Mouse (Mus musculus) macrophage (primary cell): Measurements from ENCODE around the gene Tcte2. TPM values are rescaled to one million over a fixed set of nuclear protein-coding genes. Genes with fewer than 3 reads are reported as not detected.

Source experiments
- H3K27ac ChIP-seq: fragments of 350-480 bp; formaldehyde crosslinking; 2 replicates; pipeline ENCODE4 v1.9.0; 2021
- H3K36me3 ChIP-seq: fragments of 350-480 bp; formaldehyde crosslinking; 2 replicates; pipeline ENCODE4 v1.9.0; 2021; ENCODE audit errors: inconsistent target
- H3K4me3 ChIP-seq: fragments of 350-480 bp; formaldehyde crosslinking; 2 replicates; pipeline ENCODE4 v1.9.0; 2021; ENCODE audit errors: inconsistent target
- H3K79me2 ChIP-seq: fragments of 350-480 bp; formaldehyde crosslinking; 2 replicates; pipeline ENCODE4 v1.9.0; 2021; ENCODE audit errors: inconsistent target
- WGBS: methylation state at CpG from one replicate; pipeline ENCODE4 v1.1.7; 2026; ENCODE audit warnings: inconsistent platforms; ENCODE audit not compliant: missing documents; 5-methylcytosine and 5-hydroxymethylcytosine counted together
- polyA plus RNA-seq: library from polyadenylated mRNA; stranded (reverse); fragments of 250-400 nt; gene quantifications from 3 replicates; pipeline ENCODE4 v1.2.4, GENCODE M21; 2018; ENCODE audit warnings: inconsistent platforms

The Tcte2 gene
- polyA plus RNA-seq, 1 experiment from 2014 or later, result not detected

- H3K4me3 ChIP-seq, result no peak overlapping the region
- no peaks in the 10 kb centered on the region for H3K36me3 ChIP-seq
- H3K27ac ChIP-seq, result no peak overlapping the region
- WGBS, result 46% methylated on average over 2 of the region's 2 CpGs
- no peaks in the 10 kb centered on the region for H3K79me2 ChIP-seq
Observed at GRCm38 (mm10) chr17:13740796-13741195, 20.8 kb downstream of the Tcte2 start.

DNA sequence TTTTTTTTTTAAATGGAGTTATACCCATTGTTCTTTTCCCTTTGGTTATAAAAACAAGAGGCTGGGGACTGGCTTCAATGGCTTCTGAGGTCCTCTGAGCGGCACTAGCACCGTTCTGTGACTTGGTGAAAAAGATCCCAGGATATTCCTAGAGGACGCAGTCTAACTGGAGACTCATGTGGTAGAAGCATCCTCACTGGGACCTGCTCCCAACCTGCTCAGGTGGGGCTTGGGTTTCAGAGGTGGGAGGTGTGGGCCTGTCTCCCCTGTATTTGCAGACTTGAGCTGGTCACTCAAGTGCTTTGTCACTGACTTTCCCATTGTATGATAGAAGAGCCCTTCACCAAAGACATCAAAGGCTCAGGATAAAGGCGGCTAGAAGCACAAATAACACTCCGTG is 21.6 kb downstream of the Tcte2 start:
- H3K79me2 ChIP-seq, result no peaks in the 10 kb centered on the region
- no peak overlapping the region for H3K4me3 ChIP-seq
- no peak overlapping the region for H3K27ac ChIP-seq
- WGBS, result 96% methylated on average over 5 of the region's 5 CpGs
- no peaks in the 10 kb centered on the region for H3K36me3 ChIP-seq

- Histone ChIP-seq H3K4me3 (no peak overlapping the region), H3K27ac (no peak overlapping the region), H3K79me2 (no peaks in the 10 kb centered on the region), H3K36me3 (no peaks in the 10 kb centered on the region)
- 60% methylated on average over 2 of the region's 2 CpGs for WGBS
Observed at GRCm38 (mm10) chr17:13738916-13739315, 22.7 kb downstream of the Tcte2 start.

- no peak overlapping the region for H3K4me3 ChIP-seq
- H3K27ac ChIP-seq, result no peak overlapping the region
- 39% methylated on average over 7 of the region's 7 CpGs for WGBS
- no peaks in the 10 kb centered on the region for H3K36me3 ChIP-seq
- H3K79me2 ChIP-seq, result no peaks in the 10 kb centered on the region
Observed at GRCm38 (mm10) chr17:13738121-13738776, 23.4 kb downstream of the Tcte2 start.

DNA sequence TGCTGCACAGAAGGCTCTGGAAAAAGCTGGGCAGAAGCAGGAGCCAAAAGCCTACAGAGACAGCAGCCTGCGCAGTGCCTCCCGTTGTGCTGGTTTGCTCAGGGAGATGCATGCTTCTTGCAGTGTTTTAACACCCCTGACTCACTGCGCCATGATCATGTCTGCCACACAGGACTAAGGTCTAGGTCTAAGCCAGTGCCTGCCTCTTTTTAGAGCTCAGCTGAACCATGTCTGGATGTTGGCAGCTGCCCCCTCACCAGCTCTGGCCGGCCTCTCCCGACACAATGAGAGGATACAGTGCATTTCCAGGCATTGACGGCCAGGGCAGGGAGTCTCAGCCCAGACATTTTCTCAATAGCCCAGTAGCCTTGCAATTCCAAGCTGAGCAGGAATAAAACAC is 24.3 kb downstream of the Tcte2 start:
- H3K4me3 ChIP-seq, result no peak overlapping the region
- WGBS, result 90% methylated on average over 6 of the region's 6 CpGs
- H3K36me3 ChIP-seq, result no peaks in the 10 kb centered on the region
- H3K27ac ChIP-seq, result no peak overlapping the region
- H3K79me2 ChIP-seq, result no peaks in the 10 kb centered on the region

- H3K36me3 ChIP-seq, result no peaks in the 10 kb centered on the region
- H3K4me3 ChIP-seq, result no peak overlapping the region
- H3K27ac ChIP-seq, result no peak overlapping the region
- no peaks in the 10 kb centered on the region for H3K79me2 ChIP-seq
- WGBS, result 89% methylated on average over 8 of the region's 8 CpGs
Observed at GRCm38 (mm10) chr17:13735803-13736282, 25.8 kb downstream of the Tcte2 start.

GRCm38 (mm10) chr17:13735057-13735456 is 26.6 kb downstream of the Tcte2 start:
- Histone ChIP-seq H3K4me3 (no peak overlapping the region), H3K79me2 (no peaks in the 10 kb centered on the region), H3K36me3 (no peaks in the 10 kb centered on the region), H3K27ac (no peak overlapping the region)
- WGBS, result 96% methylated on average over 5 of the region's 5 CpGs

GRCm38 (mm10) chr17:13733971-13734370 is 27.7 kb downstream of the Tcte2 start:
- H3K4me3 ChIP-seq, result no peak overlapping the region
- no peak overlapping the region for H3K27ac ChIP-seq
- no peaks in the 10 kb centered on the region for H3K79me2 ChIP-seq
- 98% methylated on average over 5 of the region's 5 CpGs for WGBS
- H3K36me3 ChIP-seq, result no peaks in the 10 kb centered on the region

DNA sequence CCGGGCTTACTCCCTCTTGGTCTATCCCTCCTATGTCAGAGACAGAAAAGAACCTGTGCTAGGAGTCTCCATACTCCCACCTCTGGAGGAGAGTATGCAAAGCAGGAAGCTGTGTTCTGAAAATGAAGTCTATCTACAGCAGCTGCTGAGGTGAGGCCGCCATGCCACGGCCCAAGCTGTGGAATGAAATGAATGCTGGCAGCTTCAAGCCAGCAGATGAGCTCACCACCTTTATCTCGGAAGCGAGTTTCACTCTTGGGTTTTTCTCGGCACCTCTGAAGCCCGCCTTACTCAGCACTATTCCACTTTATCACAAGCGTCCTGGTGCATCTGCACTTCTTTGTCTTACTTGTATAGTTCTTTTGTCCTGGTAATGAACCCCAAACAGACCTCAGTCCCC is 28.9 kb downstream of the Tcte2 start:
- Histone ChIP-seq H3K27ac (no peak overlapping the region), H3K36me3 (no peaks in the 10 kb centered on the region), H3K4me3 (no peak overlapping the region), H3K79me2 (no peaks in the 10 kb centered on the region)
- WGBS, result 94% methylated on average over 8 of the region's 8 CpGs

DNA sequence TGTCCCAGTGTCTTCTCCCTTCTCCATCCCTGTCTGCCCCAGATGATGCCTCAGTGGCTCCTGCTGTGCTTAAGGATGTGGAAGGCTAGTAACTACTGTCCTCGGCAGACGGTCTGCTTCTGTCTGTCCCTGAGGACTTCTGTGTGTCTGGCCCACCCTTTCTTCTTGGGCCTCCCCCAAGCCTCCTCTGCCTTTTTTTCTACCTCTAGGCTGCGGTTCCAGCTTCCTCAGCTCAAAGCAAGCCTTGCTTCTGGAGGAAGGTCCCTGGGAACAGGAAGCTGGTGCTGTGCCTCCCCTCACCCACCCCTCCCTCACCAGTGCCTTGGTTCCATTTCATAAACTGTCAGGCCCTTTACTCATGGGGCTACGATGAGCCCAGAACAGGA is 29.9 kb downstream of the Tcte2 start:
- H3K36me3 ChIP-seq, result no peaks in the 10 kb centered on the region
- H3K4me3 ChIP-seq, result no peak overlapping the region
- H3K27ac ChIP-seq, result no peak overlapping the region
- 27% methylated on average over 4 of the region's 4 CpGs for WGBS
- no peaks in the 10 kb centered on the region for H3K79me2 ChIP-seq

- Histone ChIP-seq H3K27ac (no peak overlapping the region), H3K4me3 (no peak overlapping the region), H3K36me3 (no peaks in the 10 kb centered on the region), H3K79me2 (no peaks in the 10 kb centered on the region)
- WGBS, result 100% methylated on average over 5 of the region's 6 CpGs
Observed at GRCm38 (mm10) chr17:13730980-13731726, 30.5 kb downstream of the Tcte2 start.

DNA sequence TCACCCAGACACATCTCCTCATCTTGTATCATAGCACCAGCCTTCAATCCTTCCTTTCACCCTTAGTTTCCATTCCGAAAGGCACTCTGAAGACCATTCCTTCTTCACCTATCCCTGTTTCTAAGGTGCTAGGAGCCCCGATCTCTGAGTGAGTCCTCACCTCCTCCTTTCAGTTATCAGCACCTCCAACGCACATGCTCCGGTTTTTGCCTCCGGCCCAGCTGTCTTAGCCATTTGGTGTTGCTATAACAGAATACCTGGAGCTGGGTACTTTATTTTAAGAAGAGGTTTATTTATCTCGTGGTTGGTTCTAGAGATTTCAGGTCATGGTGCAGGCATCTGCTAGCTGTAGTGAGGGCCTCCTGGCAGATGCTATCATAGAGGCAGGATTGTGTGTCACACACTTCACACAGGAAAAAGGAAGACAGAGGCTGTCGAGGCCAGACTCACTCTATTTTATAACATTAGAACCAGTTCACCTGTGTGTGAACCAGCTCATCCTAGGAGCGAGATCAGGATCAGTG is 34.7 kb downstream of the Tcte2 start:
- no peak overlapping the region for H3K4me3 ChIP-seq
- 95% methylated on average over 8 of the region's 8 CpGs for WGBS
- H3K27ac ChIP-seq, result no peak overlapping the region
- no peaks in the 10 kb centered on the region for H3K36me3 ChIP-seq
- H3K79me2 ChIP-seq, result no peaks in the 10 kb centered on the region

- 57% methylated on average over 4 of the region's 4 CpGs for WGBS
- Histone ChIP-seq H3K79me2 (no peaks in the 10 kb centered on the region), H3K36me3 (no peaks in the 10 kb centered on the region)
Observed at GRCm38 (mm10) chr17:13725004-13725550, 36.5 kb downstream of the Tcte2 start.

DNA sequence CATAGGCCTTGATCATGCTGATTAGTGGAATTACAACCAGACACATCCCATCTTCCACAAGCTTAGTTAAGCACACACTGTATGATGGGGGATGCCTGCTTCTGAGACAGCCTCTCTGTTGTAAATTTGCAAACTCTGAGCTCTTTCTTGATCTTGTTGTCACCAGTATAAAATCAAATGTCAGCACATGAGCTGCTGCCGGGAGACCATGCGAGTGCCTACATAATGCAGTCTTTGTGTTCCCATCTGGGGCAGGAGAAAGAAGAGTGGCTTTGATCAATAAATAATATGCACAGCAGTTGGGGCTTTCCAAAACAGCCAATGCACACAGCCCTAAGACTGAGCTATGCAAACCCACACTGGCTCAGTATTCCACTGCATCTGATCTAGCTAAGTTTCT is 39.2 kb downstream of the Tcte2 start:
- no peak overlapping the region for H3K4me3 ChIP-seq
- H3K79me2 ChIP-seq, result no peaks in the 10 kb centered on the region
- 96% methylated on average over 2 of the region's 2 CpGs for WGBS
- no peak overlapping the region for H3K27ac ChIP-seq
- H3K36me3 ChIP-seq, result no peaks in the 10 kb centered on the region

More at GRCm38 (mm10) chr17:13725004-13725550, 36.5 kb downstream of the Tcte2 start:
- Histone ChIP-seq H3K4me3 (no peak overlapping the region), H3K27ac (no peak overlapping the region)

DNA sequence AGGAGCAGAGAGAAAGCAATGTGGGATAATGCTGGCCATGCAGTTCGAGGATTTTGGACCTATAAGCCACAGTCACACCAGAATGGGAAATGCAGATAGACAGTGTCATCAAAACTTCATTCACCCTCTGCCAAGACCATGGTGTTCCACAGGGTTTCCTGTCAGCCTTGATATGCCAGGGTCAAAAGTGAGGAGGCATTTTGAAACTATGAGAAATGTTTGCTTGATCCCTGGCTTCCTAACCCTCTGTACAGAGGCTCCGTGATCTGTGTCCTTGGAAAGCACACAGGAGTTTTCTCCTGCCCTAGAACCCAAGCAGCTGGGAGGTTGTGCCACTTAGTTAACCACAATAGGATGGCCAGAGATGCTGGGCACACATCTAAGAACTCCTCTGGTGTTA is 40.3 kb downstream of the Tcte2 start:
- no peaks in the 10 kb centered on the region for H3K36me3 ChIP-seq
- no peak overlapping the region for H3K27ac ChIP-seq
- 89% methylated on average over 2 of the region's 2 CpGs for WGBS
- H3K79me2 ChIP-seq, result no peaks in the 10 kb centered on the region
- no peak overlapping the region for H3K4me3 ChIP-seq
